Mouse (Mus musculus) neural tube, embryonic 15.5 days (tissue): ENCODE data around the gene Nudt2. TPM values are rescaled to one million over a fixed set of nuclear protein-coding genes. Genes with fewer than 3 reads are reported as not detected.
"Not testable (repeated sequence)": the region's sequence is repeated elsewhere in the genome, so short reads cannot be mapped to it uniquely, and the experiment has no call there.

Source experiments
- ATAC-seq: fragments of 200-750 bp; cut with Nextera tagmentation; 2 replicates; pipeline ENCODE4 v1.8.0; 2017; ENCODE audit warnings: mild to moderate bottlenecking, moderate TSS enrichment, moderate library complexity; ENCODE audit not compliant: low FRiP score
- H3K27ac ChIP-seq: fragments of 300-500 bp; sonication (generic); replicated peaks from 2 replicates; pipeline ENCODE4 v1.5.1; 2015; ENCODE audit warnings: mild to moderate bottlenecking, inconsistent platforms
- H3K27me3 ChIP-seq: fragments of 300-500 bp; sonication (generic); replicated peaks from 2 replicates; pipeline ENCODE4 v1.6.1; 2015; ENCODE audit warnings: inconsistent platforms
- H3K36me3 ChIP-seq: fragments of 300-500 bp; sonication (generic); 2 replicates; pipeline ENCODE4 v1.6.1; 2015; ENCODE audit warnings: inconsistent platforms
- H3K4me1 ChIP-seq: fragments of 300-500 bp; sonication (generic); 2 replicates; pipeline ENCODE4 v1.6.1; 2015; ENCODE audit warnings: inconsistent platforms
- H3K4me2 ChIP-seq: fragments of 300-500 bp; sonication (generic); 2 replicates; pipeline ENCODE4 v1.6.1; 2015; ENCODE audit warnings: inconsistent platforms, mild to moderate bottlenecking, moderate library complexity
- H3K4me3 ChIP-seq: fragments of 300-500 bp; sonication (generic); replicated peaks from 2 replicates; pipeline ENCODE4 v1.5.1; 2015; ENCODE audit warnings: mild to moderate bottlenecking, inconsistent platforms
- H3K9ac ChIP-seq: fragments of 300-500 bp; sonication (generic); replicated peaks from 2 replicates; pipeline ENCODE4 v1.6.1; 2015; ENCODE audit warnings: mild to moderate bottlenecking, inconsistent platforms
- H3K9me3 ChIP-seq: fragments of 300-500 bp; sonication (generic); replicated peaks from 2 replicates; pipeline ENCODE4 v1.6.1; 2016; ENCODE audit warnings: inconsistent platforms
- WGBS: fragments of 180-500 bp; shearing (Covaris S2); methylation state at CpG from one replicate; pipeline ENCODE4 v1.1.7; 2015; ENCODE audit warnings: mixed read lengths; 5-methylcytosine and 5-hydroxymethylcytosine counted together
- polyA plus RNA-seq: library from polyadenylated mRNA; unstranded; fragments of >200 nt; fragmentation: Nextera tagmentation; extraction: Ambion mirVana; gene quantifications from 2 replicates; pipeline ENCODE4 v1.2.1, GENCODE M21; 2015

The Nudt2 gene
- 62.8 and 71.6 TPM in 2 replicates for polyA plus RNA-seq

GRCm38 (mm10) chr4:41464345-41465286 is at the start of gene Nudt2, which contains the start of gene Kif24:
TSS of gene Nudt2 (plus strand) at chr4:41465151.
TSS of gene Kif24 (minus strand) at chr4:41464887.
- Histone ChIP-seq H3K9ac (peak within 1 kb of the TSS; percentile 58), H3K4me3 (peak within 1 kb of the TSS; percentile 75), H3K36me3 (no peaks in the 10 kb centered on the region), H3K9me3 (no peaks in the 10 kb centered on the region), H3K4me2 (peak within 1 kb of the TSS; percentile 62), H3K27ac (peak within 1 kb of the TSS; percentile 80), H3K4me1 (peaks cover 17% of the 10 kb centered on the region), H3K27me3 (no peaks in the 10 kb centered on the region)
- under 1% methylated on average over 68 of the region's 70 CpGs for WGBS
- ATAC-seq: peak; percentile 98

- Histone ChIP-seq H3K4me3 (no peak overlapping the region), H3K27me3 (no peaks in the 10 kb centered on the region), H3K4me1 (no peaks in the 10 kb centered on the region), H3K9ac (no peak overlapping the region), H3K4me2 (no peak overlapping the region), H3K9me3 (no peaks in the 10 kb centered on the region), H3K36me3 (no peaks in the 10 kb centered on the region), H3K27ac (no peak overlapping the region)
- ATAC-seq: no peak
Measured at GRCm38 (mm10) chr4:41416966-41417365, 48.0 kb upstream of the Nudt2 start.

DNA sequence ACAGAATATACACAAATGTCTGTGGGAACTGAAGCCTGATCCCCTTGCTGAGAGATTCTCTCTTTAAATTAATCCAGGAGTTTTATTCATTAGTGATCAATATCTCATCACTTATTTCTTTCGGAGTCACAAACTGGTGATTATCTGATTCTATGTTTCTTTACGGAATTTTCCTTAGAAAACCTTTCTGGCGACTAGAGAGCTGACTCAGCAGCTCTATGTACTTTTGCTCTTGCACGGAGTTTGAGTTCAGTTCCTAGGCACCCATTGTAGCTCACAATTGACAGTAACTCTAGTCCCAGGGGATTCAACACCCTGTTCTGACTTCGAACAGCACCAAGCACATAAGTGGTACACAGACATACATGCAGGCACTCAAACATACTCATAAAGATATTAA is 26.0 kb upstream of the Nudt2 start:
- Histone ChIP-seq H3K4me2 (no peak overlapping the region), H3K9me3 (no peaks in the 10 kb centered on the region), H3K4me3 (no peak overlapping the region), H3K36me3 (no peaks in the 10 kb centered on the region), H3K27me3 (no peaks in the 10 kb centered on the region), H3K9ac (no peak overlapping the region), H3K4me1 (no peaks in the 10 kb centered on the region), H3K27ac (no peak overlapping the region)
- 87% methylated on average over 5 of the region's 5 CpGs for WGBS
- no peak for ATAC-seq

- Histone ChIP-seq H3K4me3 (no peak overlapping the region), H3K27ac (no peak overlapping the region), H3K4me1 (no peaks in the 10 kb centered on the region), H3K36me3 (no peaks in the 10 kb centered on the region), H3K4me2 (no peak overlapping the region), H3K9ac (no peak overlapping the region), H3K27me3 (no peaks in the 10 kb centered on the region), H3K9me3 (no peaks in the 10 kb centered on the region)
- no peak for ATAC-seq
- 84% methylated on average over 4 of the region's 4 CpGs for WGBS
Measured at GRCm38 (mm10) chr4:41442790-41443302, 22.1 kb upstream of the Nudt2 start.

GRCm38 (mm10) chr4:41447595-41447994 is 17.4 kb upstream of the Nudt2 start:
- ATAC-seq: no peak
- WGBS: 93% methylated on average over 3 of the region's 3 CpGs
- H3K9ac ChIP-seq: no peak overlapping the region
- no peak overlapping the region for H3K4me3 ChIP-seq
- H3K4me1 ChIP-seq: no peaks in the 10 kb centered on the region
- H3K27ac ChIP-seq: no peak overlapping the region
- H3K4me2 ChIP-seq: no peak overlapping the region
- H3K36me3 ChIP-seq: no peaks in the 10 kb centered on the region; the same call in 1 of the 2 replicates
- H3K9me3 ChIP-seq: no peaks in the 10 kb centered on the region
- no peaks in the 10 kb centered on the region for H3K27me3 ChIP-seq

- 91% methylated on average over 1 of the region's 1 CpGs for WGBS
- Histone ChIP-seq H3K4me1 (peaks cover 8% of the 10 kb centered on the region; the same call in 1 of the 2 replicates), H3K36me3 (no peaks in the 10 kb centered on the region), H3K9me3 (no peaks in the 10 kb centered on the region), H3K4me3 (no peak overlapping the region), H3K27me3 (no peaks in the 10 kb centered on the region), H3K27ac (no peak overlapping the region), H3K4me2 (no peak overlapping the region), H3K9ac (no peak overlapping the region)
- ATAC-seq: no peak
Measured at GRCm38 (mm10) chr4:41460690-41461089, 4.3 kb upstream of the Nudt2 start.

GRCm38 (mm10) chr4:41463051-41463738 is 1.8 kb upstream of the Nudt2 start:
- not testable (repeated sequence) for H3K27ac ChIP-seq, ATAC-seq, H3K36me3 ChIP-seq, H3K4me3 ChIP-seq, H3K9ac ChIP-seq, H3K27me3 ChIP-seq, H3K9me3 ChIP-seq
- 89% methylated on average over 3 of the region's 3 CpGs for WGBS
- H3K4me1 ChIP-seq: peaks cover 11% of the 10 kb centered on the region
- H3K4me2 ChIP-seq: peak overlapping the region; percentile 62; the same call in 1 of the 2 replicates

DNA sequence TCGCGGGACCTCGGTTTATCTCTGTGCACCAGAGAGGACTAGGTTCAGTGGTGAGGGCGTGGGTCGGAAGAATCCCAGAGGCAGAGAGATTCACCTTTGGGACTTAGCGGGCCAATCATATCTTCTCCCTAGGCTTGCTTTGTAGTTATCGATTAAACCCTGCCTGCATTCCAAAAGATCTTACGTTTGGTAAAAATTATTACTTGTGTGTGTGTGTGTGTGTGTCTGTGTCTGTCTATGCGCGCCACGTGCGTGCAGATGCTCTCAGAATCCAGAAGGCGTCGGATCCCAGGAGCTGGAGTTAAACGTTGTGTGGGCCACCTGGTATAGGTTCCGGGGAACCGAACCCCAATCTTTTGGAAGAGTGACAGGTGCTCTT is 325 bp downstream of the Nudt2 start:
- peak; percentile 30; the same call in 1 of the 2 replicates for ATAC-seq
- H3K27ac ChIP-seq: peak overlapping the region; percentile 78
- peak overlapping the region; percentile 75 for H3K4me3 ChIP-seq
- 3% methylated on average over 17 of the region's 17 CpGs for WGBS
- H3K4me1 ChIP-seq: peaks cover 20% of the 10 kb centered on the region
- peak overlapping the region; percentile 62 for H3K4me2 ChIP-seq
- H3K9ac ChIP-seq: peak overlapping the region; percentile 58
- no peaks in the 10 kb centered on the region for H3K27me3 ChIP-seq
- H3K9me3 ChIP-seq: no peaks in the 10 kb centered on the region
- no peaks in the 10 kb centered on the region for H3K36me3 ChIP-seq

GRCm38 (mm10) chr4:41468396-41469080 is 3.6 kb downstream of the Nudt2 start:
- Histone ChIP-seq H3K4me2 (no peak overlapping the region), H3K36me3 (no peaks in the 10 kb centered on the region), H3K9me3 (no peaks in the 10 kb centered on the region), H3K9ac (no peak overlapping the region), H3K27me3 (no peaks in the 10 kb centered on the region), H3K4me3 (no peak overlapping the region), H3K27ac (no peak overlapping the region), H3K4me1 (peaks cover 22% of the 10 kb centered on the region)
- WGBS: 58% methylated on average over 17 of the region's 17 CpGs
- ATAC-seq: no peak

DNA sequence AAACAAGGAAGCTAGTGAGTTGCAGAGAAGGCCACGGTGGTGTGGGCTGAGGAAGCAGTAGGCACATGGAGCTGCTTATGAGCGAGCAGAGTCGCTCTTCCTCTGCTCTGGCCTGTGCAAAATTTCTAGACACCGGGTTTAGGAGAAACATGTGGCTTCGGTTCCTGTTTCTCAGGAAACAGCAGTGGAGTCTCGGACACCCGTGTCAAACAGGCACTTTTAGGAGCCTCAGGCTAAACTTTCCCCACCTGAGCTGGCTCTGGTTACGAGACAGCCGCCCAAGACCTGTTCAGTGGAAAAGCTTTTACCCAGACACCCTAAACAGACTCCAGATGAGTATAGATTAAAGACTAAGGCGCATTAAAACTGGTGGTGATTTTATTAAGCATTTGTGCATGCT is 4.2 kb downstream of the Nudt2 start:
- Histone ChIP-seq H3K4me3 (no peak overlapping the region), H3K27me3 (no peaks in the 10 kb centered on the region), H3K4me1 (peaks cover 16% of the 10 kb centered on the region), H3K36me3 (no peaks in the 10 kb centered on the region), H3K27ac (0 out of 2 replicates have a peak overlapping the region, but pooled peaks have one; percentile 18), H3K9me3 (no peaks in the 10 kb centered on the region), H3K4me2 (no peak overlapping the region), H3K9ac (no peak overlapping the region)
- no peak for ATAC-seq
- 74% methylated on average over 10 of the region's 10 CpGs for WGBS

DNA sequence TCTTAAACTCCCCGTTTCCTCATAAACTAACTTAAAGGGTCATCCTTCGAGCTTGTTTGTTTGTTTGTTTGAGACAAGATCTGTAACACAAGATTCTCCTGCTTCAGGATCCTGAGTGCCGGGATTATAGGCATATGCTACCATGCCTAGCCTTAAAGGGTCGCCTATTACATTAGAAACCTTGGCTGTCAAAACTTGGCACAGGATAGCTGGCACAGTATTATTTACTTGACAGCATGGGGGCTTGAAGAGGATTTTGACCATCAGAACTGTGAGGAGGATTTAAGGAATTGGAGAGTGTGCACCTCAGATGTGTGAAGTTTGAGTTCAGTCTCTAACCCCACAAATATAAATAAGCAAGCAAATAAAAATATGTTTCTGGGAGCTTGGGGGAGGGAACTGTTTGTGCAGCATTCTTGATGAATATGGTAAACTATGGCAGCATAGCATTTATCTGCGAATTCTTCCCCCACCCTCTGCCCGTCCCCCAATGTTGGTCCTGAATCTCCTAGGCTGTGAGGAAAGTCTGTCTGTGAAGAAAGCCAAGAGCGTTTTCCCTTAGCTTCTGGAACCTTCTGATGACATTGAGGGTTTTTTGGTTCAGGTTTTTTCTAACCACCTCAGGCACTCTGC is 5.2 kb downstream of the Nudt2 start:
- H3K4me2 ChIP-seq: no peak overlapping the region
- no peaks in the 10 kb centered on the region for H3K9me3 ChIP-seq
- H3K4me3 ChIP-seq: no peak overlapping the region
- H3K27me3 ChIP-seq: no peaks in the 10 kb centered on the region
- H3K36me3 ChIP-seq: no peaks in the 10 kb centered on the region
- H3K9ac ChIP-seq: no peak overlapping the region
- peak overlapping the region; percentile 51; the same call in 1 of the 2 replicates for H3K27ac ChIP-seq
- 60% methylated on average over 7 of the region's 7 CpGs for WGBS
- peaks cover 16% of the 10 kb centered on the region for H3K4me1 ChIP-seq
- ATAC-seq: no peak
